Mouse (Mus musculus) liver, embryonic 16.5 days (tissue): ENCODE measurements around the gene Sept12. TPM values are rescaled to one million over a fixed set of nuclear protein-coding genes. Genes with fewer than 3 reads are reported as not detected.

Source experiments
- ATAC-seq: fragments of 200-750 bp; cut with Nextera tagmentation; 2 replicates; pipeline ENCODE4 v1.8.0; 2017; ENCODE audit warnings: low read depth, mild to moderate bottlenecking, moderate number of reproducible peaks, moderate library complexity
- H3K27ac ChIP-seq: fragments of 300-500 bp; sonication (generic); 2 replicates; pipeline ENCODE4 v1.5.1; 2014; ENCODE audit warnings: mild to moderate bottlenecking, low read length
- H3K27me3 ChIP-seq: fragments of 300-500 bp; sonication (generic); 2 replicates; pipeline ENCODE4 v1.6.1; 2014; ENCODE audit warnings: low read depth, low read length, mixed read lengths; ENCODE audit not compliant: control insufficient read depth, insufficient read depth
- H3K36me3 ChIP-seq: fragments of 300-500 bp; sonication (generic); 2 replicates; pipeline ENCODE4 v1.6.1; 2014; ENCODE audit warnings: mild to moderate bottlenecking; ENCODE audit not compliant: control insufficient read depth, insufficient read depth
- H3K4me1 ChIP-seq: fragments of 300-500 bp; sonication (generic); 2 replicates; pipeline ENCODE4 v1.6.1; 2014; ENCODE audit warnings: low read depth, low read length, mixed read lengths; ENCODE audit not compliant: control insufficient read depth
- H3K4me2 ChIP-seq: fragments of 300-500 bp; sonication (generic); 2 replicates; pipeline ENCODE4 v1.6.1; 2014; ENCODE audit warnings: low read depth, low read length, mixed read lengths
- H3K4me3 ChIP-seq: fragments of 300-500 bp; sonication (generic); 2 replicates; pipeline ENCODE4 v1.5.1; 2014; ENCODE audit warnings: low read depth, mild to moderate bottlenecking, low read length
- H3K9ac ChIP-seq: fragments of 300-500 bp; sonication (generic); 2 replicates; pipeline ENCODE4 v1.6.1; 2014; ENCODE audit warnings: low read depth, low read length
- H3K9me3 ChIP-seq: fragments of 300-500 bp; sonication (generic); replicated peaks from 2 replicates; pipeline ENCODE4 v1.6.1; 2016; ENCODE audit warnings: low read length; ENCODE audit not compliant: control insufficient read depth
- WGBS: fragments of 180-500 bp; shearing (Covaris S2); extraction: QIAGEN DNeasy Blood & Tissue Kit; methylation state at CpG from one replicate; pipeline ENCODE4 v1.1.7; 2014; ENCODE audit not compliant: insufficient replicate concordance; 5-methylcytosine and 5-hydroxymethylcytosine counted together
- polyA plus RNA-seq: library from polyadenylated mRNA; unstranded; fragments of >200 nt; fragmentation: Nextera tagmentation; extraction: Ambion mirVana; gene quantifications from 2 replicates; pipeline ENCODE4 v1.2.1, GENCODE M21; 2015

Sept12 gene
- polyA plus RNA-seq, 1 experiment from 2014 or later = not detected

DNA sequence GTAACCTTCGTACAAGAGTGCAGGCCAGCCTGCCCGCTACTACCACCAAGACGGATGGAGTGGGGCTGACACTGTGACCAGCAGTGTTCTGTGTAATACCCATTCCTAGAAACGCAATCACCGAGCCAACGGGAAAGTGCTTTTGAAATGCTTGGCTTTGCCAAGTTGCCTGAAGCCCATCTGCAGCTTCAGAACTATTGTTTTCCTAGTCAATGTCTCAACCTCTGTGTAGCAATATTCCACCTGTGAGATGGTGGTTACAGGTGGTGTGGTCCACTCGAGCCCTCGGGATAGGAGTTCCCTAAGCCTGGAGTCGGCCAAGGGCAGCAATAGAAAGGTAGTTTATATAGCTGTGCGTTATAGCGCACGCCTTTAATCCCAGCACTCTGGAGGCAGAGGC is 12.9 kb downstream of the Sept12 start:
- WGBS = 78% methylated on average over 12 of the region's 12 CpGs
- no peaks in the 10 kb centered on the region for H3K4me1 ChIP-seq
- no peak overlapping the region for H3K4me3 ChIP-seq

GRCm38 (mm10) chr16:4979755-4980380 is 17.8 kb downstream of the Sept12 start:
- ATAC-seq = peak; percentile 63
- no peaks in the 10 kb centered on the region; the same call in 1 of the 2 replicates for H3K4me1 ChIP-seq
- H3K27ac ChIP-seq = no peak overlapping the region
- no peaks in the 10 kb centered on the region for H3K27me3 ChIP-seq
- H3K4me2 ChIP-seq = no peak overlapping the region
- H3K4me3 ChIP-seq = no peak overlapping the region
- H3K9ac ChIP-seq = no peak overlapping the region
- 51% methylated on average over 4 of the region's 4 CpGs for WGBS
- no peaks in the 10 kb centered on the region for H3K9me3 ChIP-seq
- no peaks in the 10 kb centered on the region for H3K36me3 ChIP-seq

More for the DNA sequence above, 12.9 kb downstream of the Sept12 start:
- Histone ChIP-seq H3K9ac (no peak overlapping the region), H3K4me2 (no peak overlapping the region), H3K36me3 (no peaks in the 10 kb centered on the region), H3K27me3 (no peaks in the 10 kb centered on the region), H3K27ac (no peak overlapping the region), H3K9me3 (no peaks in the 10 kb centered on the region)
- no peak for ATAC-seq

DNA sequence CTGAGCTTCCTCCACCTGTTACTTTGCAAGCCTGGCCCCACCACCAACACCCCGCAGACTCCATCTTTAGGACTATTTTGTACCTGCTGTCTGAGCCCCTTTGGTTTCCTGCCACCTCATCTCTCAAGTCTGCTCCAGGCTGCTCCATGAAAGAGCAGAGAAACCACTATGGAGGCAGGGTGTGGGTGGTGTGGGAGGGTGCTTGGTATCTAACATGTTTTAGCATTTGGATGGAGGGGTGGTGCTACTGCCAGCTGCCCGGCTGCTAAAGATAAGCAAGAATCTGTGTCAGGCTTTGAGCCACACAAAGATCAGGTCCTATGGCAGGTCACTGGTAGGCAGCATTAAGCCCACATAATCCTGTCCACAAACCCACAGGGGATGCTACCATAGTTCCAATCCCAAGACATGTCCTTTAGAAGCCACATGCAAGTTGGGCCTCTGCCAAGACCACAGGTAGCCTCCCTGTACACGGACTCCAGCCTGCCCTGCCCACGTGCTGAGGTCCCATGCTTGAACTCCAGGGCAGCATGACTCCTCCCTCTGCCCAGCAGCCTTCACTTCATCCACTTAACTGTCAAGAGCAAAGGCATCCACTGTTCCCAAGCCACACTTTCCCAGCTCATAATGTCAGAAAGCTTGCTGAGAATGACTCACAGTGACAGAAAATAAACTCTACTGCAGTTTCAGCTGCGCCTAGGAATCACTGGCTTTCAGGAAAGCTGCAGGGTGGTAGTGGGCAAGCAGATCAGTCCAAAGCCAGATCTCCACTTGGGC is 19.2 kb downstream of the Sept12 start:
- 35% methylated on average over 5 of the region's 5 CpGs for WGBS

GRCm38 (mm10) chr16:4976180-4976579 is 21.5 kb downstream of the Sept12 start:
- no peak overlapping the region for H3K4me2 ChIP-seq
- no peaks in the 10 kb centered on the region for H3K27me3 ChIP-seq
- H3K36me3 ChIP-seq = no peaks in the 10 kb centered on the region
- H3K9me3 ChIP-seq = no peaks in the 10 kb centered on the region
- whole genome bisulfite sequencing = 54% methylated on average over 2 of the region's 2 CpGs
- H3K4me3 ChIP-seq = no peak overlapping the region
- H3K27ac ChIP-seq = no peak overlapping the region
- H3K4me1 ChIP-seq = peaks cover 3% of the 10 kb centered on the region; the same call in 1 of the 2 replicates
- no peak for ATAC-seq
- no peak overlapping the region for H3K9ac ChIP-seq

More for the DNA sequence above, 19.2 kb downstream of the Sept12 start:
- H3K36me3 ChIP-seq = no peaks in the 10 kb centered on the region
- H3K27ac ChIP-seq = no peak overlapping the region
- peak; percentile 45; the same call in 1 of the 2 replicates for ATAC-seq
- H3K4me3 ChIP-seq = no peak overlapping the region
- no peaks in the 10 kb centered on the region; the same call in 1 of the 2 replicates for H3K4me1 ChIP-seq
- H3K9ac ChIP-seq = no peak overlapping the region
- no peaks in the 10 kb centered on the region for H3K9me3 ChIP-seq
- H3K4me2 ChIP-seq = no peak overlapping the region
- no peaks in the 10 kb centered on the region for H3K27me3 ChIP-seq

- WGBS = 79% methylated on average over 5 of the region's 5 CpGs
- Histone ChIP-seq H3K27ac (no peak overlapping the region), H3K4me1 (peaks cover 3% of the 10 kb centered on the region; the same call in 1 of the 2 replicates), H3K9me3 (no peaks in the 10 kb centered on the region), H3K9ac (no peak overlapping the region), H3K27me3 (no peaks in the 10 kb centered on the region), H3K36me3 (no peaks in the 10 kb centered on the region), H3K4me3 (no peak overlapping the region), H3K4me2 (no peak overlapping the region)
- ATAC-seq = no peak
Observed at GRCm38 (mm10) chr16:4974521-4974920, 23.1 kb downstream of the Sept12 start.

GRCm38 (mm10) chr16:4971626-4972025 is 26.0 kb downstream of the Sept12 start:
- Histone ChIP-seq H3K9me3 (no peaks in the 10 kb centered on the region), H3K36me3 (no peaks in the 10 kb centered on the region), H3K4me2 (no peak overlapping the region), H3K4me3 (no peak overlapping the region), H3K9ac (no peak overlapping the region), H3K4me1 (peaks cover 3% of the 10 kb centered on the region; the same call in 1 of the 2 replicates), H3K27ac (no peak overlapping the region), H3K27me3 (no peaks in the 10 kb centered on the region)
- WGBS = 32% methylated on average over 4 of the region's 4 CpGs
- no peak for ATAC-seq

GRCm38 (mm10) chr16:4969055-4969843 is 28.4 kb downstream of the Sept12 start:
- Histone ChIP-seq H3K9me3 (no peaks in the 10 kb centered on the region), H3K4me3 (no peak overlapping the region), H3K4me2 (no peak overlapping the region), H3K27me3 (no peaks in the 10 kb centered on the region), H3K4me1 (peaks cover 3% of the 10 kb centered on the region), H3K9ac (no peak overlapping the region), H3K27ac (no peak overlapping the region), H3K36me3 (no peaks in the 10 kb centered on the region)
- 0 out of 2 replicates have a peak, but pooled peaks have one; percentile 22 for ATAC-seq
- WGBS = 34% methylated on average over 5 of the region's 5 CpGs

DNA sequence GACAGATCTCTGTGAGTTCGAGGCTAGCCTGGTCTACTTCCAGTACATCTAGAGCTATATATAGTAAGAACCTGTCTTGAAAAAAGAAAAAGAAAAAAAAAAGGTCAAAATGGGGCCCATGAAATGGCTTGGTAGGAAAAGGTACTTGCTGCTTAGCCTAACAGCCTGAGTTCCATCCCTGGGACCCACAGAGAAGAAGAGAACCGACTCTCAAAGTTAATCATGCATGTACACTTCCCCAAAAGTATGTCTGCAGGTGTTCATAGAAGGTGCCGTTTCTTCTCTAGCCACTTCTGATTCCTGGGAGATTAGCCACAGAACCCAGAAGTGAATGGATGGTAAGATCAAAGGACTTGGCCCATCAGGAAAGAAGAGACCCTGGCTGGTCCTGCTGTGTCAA is 29.2 kb downstream of the Sept12 start:
- ATAC-seq = no peak
- peaks cover 4% of the 10 kb centered on the region for H3K4me1 ChIP-seq
- no peak overlapping the region for H3K4me3 ChIP-seq
- no peak overlapping the region for H3K9ac ChIP-seq
- H3K27ac ChIP-seq = no peak overlapping the region
- no peaks in the 10 kb centered on the region for H3K27me3 ChIP-seq
- H3K9me3 ChIP-seq = no peaks in the 10 kb centered on the region
- no peak overlapping the region for H3K4me2 ChIP-seq
- H3K36me3 ChIP-seq = no peaks in the 10 kb centered on the region
- WGBS = 56% methylated on average over 3 of the region's 3 CpGs
